ENCODE assay signal across 19 mouse cellular contexts in genomic region chr9:60123066-60123465, GRCm38 (mm10).
DNase-seq lines count a peak whose midpoint lies in the region; ATAC-seq lines count a peak whose summit lies in the region.
"Had no signal": no experiment of that assay in that cellular context is flagged by ENCODE, and none has a peak within 500 bp of the region (broad histone marks: within the 10 kb centered on the region; RNA-seq: fewer than 3 reads in every experiment).

No protein-coding gene starts in this region.

- no peak overlapping the region for H3K27ac ChIP-seq in midbrain, embryonic 11.5 days (ENCODE audit: low read depth, low read length)
- H3K27ac ChIP-seq in midbrain, embryonic 13.5 days = no peak overlapping the region

- H3K9me3 ChIP-seq in midbrain, embryonic 11.5 days (ENCODE audit: control insufficient read depth, low read length) = no peaks in the 10 kb centered on the region
- no peaks in the 10 kb centered on the region for H3K9me3 ChIP-seq in midbrain, embryonic 13.5 days
- H3K9me3 ChIP-seq: G1E had no signal

- no peak overlapping the region for H3K4me3 ChIP-seq in midbrain, embryonic 11.5 days (ENCODE audit: low read depth, low read length)
- no peak overlapping the region for H3K4me3 ChIP-seq in midbrain, embryonic 13.5 days (replicated peaks)

- H3K9ac ChIP-seq in midbrain, embryonic 11.5 days (ENCODE audit: low read length) = no peak overlapping the region
- no peak overlapping the region for H3K9ac ChIP-seq in midbrain, embryonic 13.5 days (replicated peaks)

- no peaks in the 10 kb centered on the region for H3K4me1 ChIP-seq in midbrain, embryonic 11.5 days (ENCODE audit: control insufficient read depth, insufficient read depth, low read length)
- peaks cover 26% of the 10 kb centered on the region for H3K4me1 ChIP-seq in midbrain, embryonic 13.5 days (replicated peaks)

- 88% methylated on average over 1 of the region's 1 CpGs for WGBS in midbrain, embryonic 11.5 days
- 96% methylated on average over 1 of the region's 1 CpGs for WGBS in midbrain, embryonic 13.5 days

- no peak for ATAC-seq in midbrain, embryonic 11.5 days (ENCODE audit: low FRiP score)
- ATAC-seq in midbrain, embryonic 13.5 days = no peak
- ATAC-seq: activated CD4-positive, CD25-positive, alpha-beta regulatory T cell, adult 4 months; CD4-positive, CD25-positive, alpha-beta regulatory T cell, adult 4 months; Patski had no signal

- no peaks in the 10 kb centered on the region for H3K27me3 ChIP-seq in midbrain, embryonic 11.5 days (ENCODE audit: control insufficient read depth, insufficient read depth, low read length)
- no peaks in the 10 kb centered on the region for H3K27me3 ChIP-seq in midbrain, embryonic 13.5 days
- H3K27me3 ChIP-seq: CH12.LX, Patski had no signal

- DNase-seq in heart, adult 11 months = peak; percentile 64
- no peak for DNase-seq in heart, postnatal 25 days (ENCODE audit: low spot score)
- peak; percentile 53 for DNase-seq in midbrain, embryonic 11.5 days (ENCODE audit: low spot score, missing footprints)
- DNase-seq: adrenal gland, adult 2 months; adrenal gland, adult 8-10 months; adrenal gland, postnatal 10 days; adrenal gland, postnatal 14 days; adrenal gland, postnatal 25 days; adrenal gland, postnatal 36 days; B cell, adult 2 months; cerebellum, adult 11 months; cerebellum, adult 11-12 months; cerebellum, adult 18-20 months had no signal

- no peak overlapping the region for H3K4me2 ChIP-seq in midbrain, embryonic 11.5 days
- H3K4me2 ChIP-seq in midbrain, embryonic 13.5 days (replicated peaks) = no peak overlapping the region

- intact Hi-C loops in heart, postnatal 25 days (cut with DNase I) = no loop called here

- H3K36me3 ChIP-seq in midbrain, embryonic 11.5 days (ENCODE audit: control insufficient read depth, insufficient read depth, low read length) = no peaks in the 10 kb centered on the region
- no peaks in the 10 kb centered on the region for H3K36me3 ChIP-seq in midbrain, embryonic 13.5 days
- H3K36me3 ChIP-seq: G1E had no signal
